Mouse (Mus musculus) limb, embryonic 14.5 days (tissue): Measurements from ENCODE around the gene Prl3d1. TPM values are rescaled to one million over a fixed set of nuclear protein-coding genes. Genes with fewer than 3 reads are reported as not detected.
"Not testable (repeated sequence)": the region's sequence is repeated elsewhere in the genome, so short reads cannot be mapped to it uniquely, and the experiment has no call there.

Experiments
- ATAC-seq: fragments of 200-750 bp; cut with Nextera tagmentation; 2 replicates; pipeline ENCODE4 v1.8.0; 2017; ENCODE audit warnings: low read depth, moderate number of reproducible peaks, moderate TSS enrichment; ENCODE audit not compliant: low FRiP score
- DNase-seq: peaks from one replicate; pipeline ENCODE4 v3.0.0-alpha.2; 2015; ENCODE audit warnings: low spot score
- H3K27ac ChIP-seq: fragments of 300-500 bp; sonication (generic); replicated peaks from 2 replicates; pipeline ENCODE4 v1.5.1; 2014; ENCODE audit warnings: low read depth, mild to moderate bottlenecking, low read length, moderate library complexity, mixed read lengths
- H3K27me3 ChIP-seq: fragments of 300-500 bp; sonication (generic); 2 replicates; pipeline ENCODE4 v1.6.1; 2014; ENCODE audit warnings: low read length, mixed read lengths; ENCODE audit not compliant: control insufficient read depth, insufficient read depth
- H3K36me3 ChIP-seq: fragments of 300-500 bp; sonication (generic); 2 replicates; pipeline ENCODE4 v1.6.1; 2014; ENCODE audit warnings: mild to moderate bottlenecking, low read length, moderate library complexity, mixed read lengths; ENCODE audit not compliant: control insufficient read depth, insufficient read depth
- H3K4me1 ChIP-seq: fragments of 300-500 bp; sonication (generic); 2 replicates; pipeline ENCODE4 v1.6.1; 2014; ENCODE audit warnings: antibody characterized with exemption, low read length, mixed read lengths; ENCODE audit not compliant: control insufficient read depth, insufficient read depth
- H3K4me2 ChIP-seq: fragments of 300-500 bp; sonication (generic); replicated peaks from 2 replicates; pipeline ENCODE4 v1.6.1; 2014; ENCODE audit warnings: low read depth, mild to moderate bottlenecking, low read length, moderate library complexity; ENCODE audit not compliant: severe bottlenecking
- H3K4me3 ChIP-seq: fragments of 300-500 bp; sonication (generic); replicated peaks from 2 replicates; pipeline ENCODE4 v1.5.1; 2014; ENCODE audit warnings: low read length
- H3K9ac ChIP-seq: fragments of 300-500 bp; sonication (generic); 2 replicates; pipeline ENCODE4 v1.6.1; 2014; ENCODE audit warnings: mild to moderate bottlenecking, low read depth, low read length, moderate library complexity; ENCODE audit not compliant: severe bottlenecking
- H3K9me3 ChIP-seq: fragments of 300-500 bp; sonication (generic); 2 replicates; pipeline ENCODE4 v1.6.1; 2016; ENCODE audit warnings: low read length; ENCODE audit not compliant: control insufficient read depth
- POLR2A ChIP-seq: fragments of 200-500 bp; IDR thresholded peaks from 2 replicates; pipeline ENCODE4 v1.8.0; 2012; ENCODE audit warnings: inconsistent platforms, mild to moderate bottlenecking, moderate library complexity, borderline replicate concordance; ENCODE audit not compliant: insufficient read depth, insufficient read length; ENCODE audit errors: extremely low read depth
- WGBS: fragments of 180-500 bp; shearing (Covaris S2); extraction: QIAGEN DNeasy Blood & Tissue Kit; methylation state at CpG from one replicate; pipeline ENCODE4 v1.1.7; 2014; 5-methylcytosine and 5-hydroxymethylcytosine counted together
- polyA plus RNA-seq, 2 experiments: library from polyadenylated mRNA; depleted of rRNA in 1 of 2; stranded (reverse) in 1 of 2; unstranded in 1 of 2; fragments of >200 nt; fragmentation: Nextera tagmentation in 1 of 2; extraction: Ambion mirVana in 1 of 2; gene quantifications; 2 replicates each; pipeline versions ENCODE4 v1.2.1 to v1.2.3; 2012 to 2014

Gene Prl3d1
- polyA plus RNA-seq (2012; rRNA removed): 0.11 and 0.22 TPM in 2 replicates
- not detected in 2 replicates for polyA plus RNA-seq (2014; fragmentation: Nextera tagmentation; extraction: Ambion mirVana)

GRCm38 (mm10) chr13:27093890-27094289, at the start of gene Prl3d1:
TSS of gene Prl3d1 (plus strand) at chr13:27094190.
- H3K36me3 ChIP-seq, H3K9ac ChIP-seq, ATAC-seq, H3K4me3 ChIP-seq, DNase-seq, H3K9me3 ChIP-seq, H3K4me2 ChIP-seq, H3K4me1 ChIP-seq, H3K27me3 ChIP-seq, H3K27ac ChIP-seq: not testable (repeated sequence)
- 94% methylated on average over 5 of the region's 5 CpGs for WGBS

DNA sequence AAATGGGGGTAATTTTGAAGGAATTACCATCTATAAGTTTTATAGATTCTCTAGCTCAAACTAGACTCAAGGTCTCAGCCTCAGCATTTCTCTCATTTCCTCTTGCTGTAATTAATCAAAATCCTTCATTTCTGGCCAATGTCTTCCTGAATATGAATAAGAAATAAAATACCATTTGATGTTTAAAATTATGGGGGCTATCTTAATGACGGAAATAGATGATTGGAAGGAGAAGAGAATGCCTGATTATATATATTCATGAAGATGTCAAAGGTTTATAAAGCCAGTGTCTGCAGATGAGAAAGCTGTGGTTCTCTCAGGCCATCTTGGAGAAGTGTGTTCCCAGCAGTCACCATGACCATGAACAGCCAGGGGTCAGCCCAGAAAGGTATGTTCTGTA, 36.7 kb upstream of the Prl3d1 start, which contains the start of gene Prl:
Gene Prl, plus strand, starts transcription at position 301 of the 400 bp plus-strand sequence.
- no peak for TF ChIP-seq POLR2A
- Histone ChIP-seq H3K27me3 (no peaks in the 10 kb centered on the region), H3K36me3 (no peaks in the 10 kb centered on the region), H3K9ac (no peak within 1 kb of the TSS), H3K4me3 (no peak within 1 kb of the TSS), H3K27ac (no peak within 1 kb of the TSS), H3K4me2 (no peak within 1 kb of the TSS), H3K9me3 (no peaks in the 10 kb centered on the region), H3K4me1 (no peaks in the 10 kb centered on the region)
- ATAC-seq (no peak), DNase-seq (no peak)
- WGBS: 86% methylated on average over 1 of the region's 1 CpGs

DNA sequence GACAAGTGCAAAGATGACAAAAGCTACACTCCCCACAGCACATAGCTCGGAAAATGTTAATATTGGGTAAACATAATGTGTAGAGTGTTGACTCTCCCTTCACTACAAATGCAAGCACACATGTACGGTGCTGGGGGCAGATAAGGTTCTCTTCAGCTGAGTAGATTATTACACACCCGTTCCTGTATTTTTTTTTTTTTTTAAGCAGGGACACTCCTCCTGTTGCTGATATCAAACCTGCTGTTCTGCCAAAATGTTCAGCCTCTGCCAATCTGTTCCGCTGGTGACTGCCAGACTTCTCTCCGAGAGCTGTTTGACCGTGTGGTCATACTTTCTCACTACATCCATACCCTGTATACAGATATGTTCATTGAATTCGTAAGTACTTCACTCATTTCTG, 34.8 kb upstream of the Prl3d1 start:
- H3K36me3 ChIP-seq: no peaks in the 10 kb centered on the region
- no peaks in the 10 kb centered on the region for H3K27me3 ChIP-seq
- no peak overlapping the region for H3K4me2 ChIP-seq
- H3K9me3 ChIP-seq: no peaks in the 10 kb centered on the region
- no peak overlapping the region for H3K9ac ChIP-seq
- DNase-seq (no peak), ATAC-seq (no peak)
- H3K4me1 ChIP-seq: no peaks in the 10 kb centered on the region
- H3K4me3 ChIP-seq: no peak overlapping the region
- WGBS: 88% methylated on average over 7 of the region's 7 CpGs
- H3K27ac ChIP-seq: no peak overlapping the region
- TF ChIP-seq POLR2A: no peak

- not testable (repeated sequence) for H3K9ac ChIP-seq, H3K27me3 ChIP-seq, H3K27ac ChIP-seq, H3K4me1 ChIP-seq, H3K36me3 ChIP-seq, H3K4me2 ChIP-seq, H3K4me3 ChIP-seq, DNase-seq, H3K9me3 ChIP-seq, ATAC-seq
- WGBS: 90% methylated on average over 3 of the region's 4 CpGs
Observed at GRCm38 (mm10) chr13:27121398-27121797, 27.4 kb downstream of the Prl3d1 start, which contains the start of gene Prl3d2. TSS of gene Prl3d2 (plus strand) at chr13:27121698.

DNA sequence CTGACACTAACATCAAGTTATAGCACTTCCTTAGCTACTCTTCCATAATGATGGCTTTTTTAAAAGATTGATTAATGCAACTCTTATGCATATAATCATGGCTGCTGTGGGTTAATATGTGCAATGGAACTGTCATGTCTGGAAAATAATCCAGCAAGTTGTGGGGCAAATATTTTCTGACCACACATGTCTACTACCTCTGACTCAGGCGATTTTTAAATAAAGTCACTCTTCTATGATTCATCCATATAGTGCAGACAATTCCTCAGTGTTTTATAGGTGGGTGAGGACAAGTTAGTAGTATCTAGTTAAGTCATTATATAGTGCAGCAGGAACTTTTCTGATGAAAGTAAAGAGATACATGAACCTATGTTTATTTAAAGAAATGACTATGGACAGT, 54.3 kb downstream of the Prl3d1 start:
- no peaks in the 10 kb centered on the region for H3K9me3 ChIP-seq
- H3K4me1 ChIP-seq: no peaks in the 10 kb centered on the region
- H3K4me2 ChIP-seq: no peak overlapping the region
- H3K36me3 ChIP-seq: no peaks in the 10 kb centered on the region
- no peak for TF ChIP-seq POLR2A
- WGBS: 42% methylated on average over 1 of the region's 1 CpGs
- H3K9ac ChIP-seq: no peak overlapping the region
- no peaks in the 10 kb centered on the region for H3K27me3 ChIP-seq
- ATAC-seq (no peak), DNase-seq (no peak)
- H3K4me3 ChIP-seq: no peak overlapping the region
- no peak overlapping the region for H3K27ac ChIP-seq

Other genes starting within 250 kb of the Prl3d1 start
- gene Prl, start 36.6 kb upstream of the Prl3d1 start, polyA plus RNA-seq (2012; rRNA removed): not detected in 2 replicates
- not detected in 2 replicates for gene Prl, start 36.6 kb upstream of the Prl3d1 start, polyA plus RNA-seq (2014; fragmentation: Nextera tagmentation; extraction: Ambion mirVana)
- not detected in 2 replicates for gene Prl3d2, start 27.5 kb downstream of the Prl3d1 start, polyA plus RNA-seq (2012; rRNA removed)
- not detected in 2 replicates for gene Prl3d2, start 27.5 kb downstream of the Prl3d1 start, polyA plus RNA-seq (2014; fragmentation: Nextera tagmentation; extraction: Ambion mirVana)
- not detected in 2 replicates for gene Prl3d3, start 62.6 kb downstream of the Prl3d1 start, polyA plus RNA-seq (2012; rRNA removed)
- gene Prl3d3, start 62.6 kb downstream of the Prl3d1 start, polyA plus RNA-seq (2014; fragmentation: Nextera tagmentation; extraction: Ambion mirVana): not detected in 2 replicates
- gene Prl3c1, start 102.5 kb downstream of the Prl3d1 start, polyA plus RNA-seq (2012; rRNA removed): not detected in 2 replicates
- not detected in 2 replicates for gene Prl3c1, start 102.5 kb downstream of the Prl3d1 start, polyA plus RNA-seq (2014; fragmentation: Nextera tagmentation; extraction: Ambion mirVana)
- gene Prl3b1, start 147.7 kb downstream of the Prl3d1 start, polyA plus RNA-seq (2012; rRNA removed): 7.5 and 7.8 TPM in 2 replicates
- gene Prl3b1, start 147.7 kb downstream of the Prl3d1 start, polyA plus RNA-seq (2014; fragmentation: Nextera tagmentation; extraction: Ambion mirVana): 0.54 TPM in 1 of 2 replicates, not detected in the other
- not detected in 2 replicates for gene Prl3a1, start 165.2 kb downstream of the Prl3d1 start, polyA plus RNA-seq (2012; rRNA removed)
- gene Prl3a1, start 165.2 kb downstream of the Prl3d1 start, polyA plus RNA-seq (2014; fragmentation: Nextera tagmentation; extraction: Ambion mirVana): not detected in 2 replicates
- 0.17 and 0.19 TPM in 2 replicates for gene Prl6a1, start 218.4 kb downstream of the Prl3d1 start, polyA plus RNA-seq (2012; rRNA removed)
- not detected in 2 replicates for gene Prl6a1, start 218.4 kb downstream of the Prl3d1 start, polyA plus RNA-seq (2014; fragmentation: Nextera tagmentation; extraction: Ambion mirVana)